Mouse (Mus musculus) cerebellum, adult 2 months (tissue): ENCODE results near the gene Bach2. TPM values are rescaled to one million over a fixed set of nuclear protein-coding genes. Genes with fewer than 3 reads are reported as not detected.

ENCODE experiments used
- DNase-seq, 2 experiments: peaks; one replicate each; pipeline ENCODE4 v3.0.0; 2021
- H3K27ac ChIP-seq: fragments of 200-500 bp; 2 replicates; pipeline ENCODE4 v1.5.1; 2012; ENCODE audit warnings: low read length, control low read depth, inconsistent platforms; ENCODE audit not compliant: insufficient read depth
- H3K27me3 ChIP-seq: fragments of 200-500 bp; 2 replicates; pipeline ENCODE4 v1.6.1; 2012; ENCODE audit warnings: inconsistent platforms, mild to moderate bottlenecking, low read length, moderate library complexity; ENCODE audit not compliant: control insufficient read depth, insufficient read depth
- H3K4me1 ChIP-seq: fragments of 200-500 bp; 2 replicates; pipeline ENCODE4 v1.6.1; 2011; ENCODE audit warnings: low read length; ENCODE audit not compliant: control insufficient read depth, insufficient read depth
- H3K4me3 ChIP-seq: fragments of 200-500 bp; replicated peaks from 2 replicates; pipeline ENCODE3; 2011; ENCODE audit warnings: mild to moderate bottlenecking, low read depth, low read length, control low read depth; ENCODE audit not compliant: insufficient read depth
- CTCF ChIP-seq: fragments of 200-500 bp; IDR thresholded peaks from 2 replicates; pipeline ENCODE4 v1.5.1; 2011; ENCODE audit warnings: low read depth, mild to moderate bottlenecking, control low read depth, low read length, moderate library complexity, borderline replicate concordance; ENCODE audit not compliant: insufficient read depth
- POLR2A ChIP-seq: fragments of 200-500 bp; IDR thresholded peaks from 2 replicates; pipeline ENCODE4 v1.6.1; 2011; ENCODE audit warnings: low read length, control low read depth, borderline replicate concordance; ENCODE audit not compliant: insufficient read depth
- WGBS: fragments of 180-500 bp; shearing (Covaris S2); methylation state at CpG from one replicate; pipeline ENCODE4 v1.1.7; 2018; 5-methylcytosine and 5-hydroxymethylcytosine counted together
- polyA plus RNA-seq: library from polyadenylated mRNA; depleted of rRNA; stranded (reverse); fragments of >200 nt; gene quantifications from 2 replicates; pipeline ENCODE4 v1.2.3, GENCODE M21; 2012

Bach2 gene
- polyA plus RNA-seq, 1 experiment = 4.7 TPM

GRCm38 (mm10) chr4:32479231-32479630 lies 240.6 kb downstream of the Bach2 start:
- 55% methylated on average over 3 of the region's 3 CpGs for WGBS
- DNase-seq = no peak
- Histone ChIP-seq H3K27me3 (no peaks in the 10 kb centered on the region), H3K4me3 (no peak overlapping the region), H3K27ac (no peak overlapping the region), H3K4me1 (peaks cover 5% of the 10 kb centered on the region)
- TF ChIP-seq POLR2A = no peak
- TF ChIP-seq CTCF = no peak

DNA sequence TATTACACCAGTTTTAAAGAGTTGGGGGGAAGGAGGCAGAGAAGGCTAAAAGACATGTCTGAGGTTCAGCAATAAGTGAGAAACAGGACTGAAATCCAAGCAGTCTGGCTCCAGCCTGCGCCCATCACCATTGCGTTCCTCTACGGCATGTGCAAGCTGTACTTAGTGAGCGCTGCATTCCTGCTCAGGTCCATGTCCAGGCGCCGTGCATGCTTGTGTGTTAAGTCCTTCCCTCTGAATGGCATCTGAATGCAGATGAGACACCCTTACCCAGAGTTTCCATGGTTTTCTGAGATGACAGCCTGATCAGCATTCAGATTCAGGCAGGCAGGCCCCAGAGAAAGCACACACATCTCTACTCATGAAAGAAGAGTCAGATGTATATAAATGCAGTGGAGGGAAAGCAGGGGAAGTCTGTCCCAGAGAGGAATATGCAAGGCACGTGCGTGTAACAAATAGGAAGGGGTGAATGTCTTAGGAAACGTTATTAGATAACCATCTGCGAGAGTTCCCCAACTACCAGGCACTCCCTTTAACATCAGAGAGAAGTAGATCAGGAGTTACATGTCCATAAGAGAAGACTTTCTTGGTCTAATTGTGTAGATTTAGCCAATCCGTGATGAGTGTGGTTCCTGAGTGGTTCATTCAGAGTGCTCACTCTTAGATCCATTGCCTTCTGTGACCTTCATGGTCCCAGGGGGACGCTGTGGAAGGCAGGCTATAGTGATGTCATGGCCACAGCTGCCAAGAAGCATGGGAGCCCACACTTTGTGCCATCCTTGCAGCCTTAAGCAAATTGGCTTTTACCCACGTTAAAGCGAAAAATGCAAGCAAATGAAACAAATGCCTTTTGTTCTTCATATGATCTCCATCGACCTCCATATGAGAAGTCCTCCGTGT lies 241.4 kb downstream of the Bach2 start:
- 84% methylated on average over 16 of the region's 16 CpGs for WGBS
- peaks cover 5% of the 10 kb centered on the region for H3K4me1 ChIP-seq
- no peaks in the 10 kb centered on the region for H3K27me3 ChIP-seq
- no peak for DNase-seq
- TF ChIP-seq CTCF (no peak), POLR2A (no peak)
- H3K27ac ChIP-seq = no peak overlapping the region
- H3K4me3 ChIP-seq = no peak overlapping the region

DNA sequence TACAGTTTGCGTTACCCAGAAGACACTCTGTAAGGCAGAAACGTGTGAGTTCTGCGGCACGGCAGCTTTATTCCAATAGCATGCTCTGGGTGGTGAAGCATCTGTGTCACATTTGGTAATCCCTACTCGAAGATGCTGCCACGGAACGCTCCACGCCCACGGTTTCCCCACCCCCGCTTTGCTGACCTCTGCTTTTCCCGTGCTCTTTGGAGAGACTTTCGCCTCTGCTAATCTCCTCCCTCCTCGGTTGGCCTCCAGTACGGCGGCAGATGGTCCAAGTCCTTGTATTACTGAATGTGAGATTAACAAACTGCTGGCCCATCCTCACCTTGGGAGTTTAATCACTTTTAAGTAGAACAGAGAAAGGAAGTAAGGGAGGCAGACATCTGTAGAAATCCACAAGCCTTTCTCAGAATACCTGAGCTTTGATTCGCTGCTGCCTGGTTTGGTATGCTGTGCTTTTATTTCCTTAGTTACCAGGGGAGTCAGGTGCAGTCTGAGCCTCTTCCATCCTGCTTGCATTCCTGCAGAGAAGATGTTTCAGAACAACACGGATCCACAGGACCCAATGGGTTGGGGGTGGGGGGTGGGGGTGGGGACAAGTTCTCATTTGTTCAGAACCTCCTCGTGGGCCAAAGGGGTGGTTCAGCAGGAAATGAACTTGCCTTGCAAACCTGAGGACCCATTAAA lies 242.9 kb downstream of the Bach2 start:
- DNase-seq = peak; percentile 54 to 66
- TF ChIP-seq CTCF = no peak
- TF ChIP-seq POLR2A = no peak
- WGBS = 16% methylated on average over 18 of the region's 18 CpGs
- peaks cover 5% of the 10 kb centered on the region for H3K4me1 ChIP-seq
- no peaks in the 10 kb centered on the region for H3K27me3 ChIP-seq
- no peak overlapping the region for H3K4me3 ChIP-seq
- H3K27ac ChIP-seq = no peak overlapping the region

DNA sequence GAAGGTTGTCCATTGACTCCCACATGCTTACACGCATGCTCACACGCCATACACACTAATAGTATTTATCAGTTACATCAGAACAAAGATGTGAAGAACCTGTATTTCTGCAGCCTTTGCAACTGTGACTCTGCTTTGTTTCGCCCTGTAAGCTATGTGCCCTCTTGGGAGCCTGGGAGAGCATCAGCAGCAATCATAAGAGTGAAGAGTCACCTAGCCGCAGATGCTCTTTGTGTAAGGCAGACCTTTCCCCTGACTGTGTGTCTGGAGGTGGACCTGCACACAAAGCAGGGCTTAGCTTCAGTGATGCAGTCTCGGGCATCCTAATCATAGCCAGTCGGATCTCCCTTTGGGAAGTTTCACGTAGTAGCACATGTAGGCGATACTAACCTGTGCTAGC lies 243.5 kb downstream of the Bach2 start:
- WGBS = 95% methylated on average over 8 of the region's 8 CpGs

DNA sequence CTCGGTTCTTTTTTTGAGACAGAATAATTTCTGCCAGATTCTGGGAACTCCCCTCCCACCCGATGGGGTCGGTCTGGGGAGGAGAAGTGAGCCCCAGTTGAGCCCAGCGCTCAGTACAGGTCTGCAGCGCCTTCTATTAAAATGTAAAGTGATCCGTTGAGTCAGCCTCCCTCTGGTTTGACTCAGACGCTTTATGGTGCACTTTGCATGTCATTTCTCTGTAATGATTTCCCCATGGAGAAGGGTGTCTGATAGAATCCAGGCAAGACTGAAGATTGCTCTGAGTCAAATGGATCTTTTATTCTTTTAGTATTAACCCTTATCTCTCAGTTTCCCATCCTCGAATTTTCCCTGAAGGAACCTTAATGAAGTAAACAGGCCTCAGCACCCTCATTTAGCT lies 244.3 kb downstream of the Bach2 start:
- TF ChIP-seq POLR2A = no peak
- no peak for TF ChIP-seq CTCF
- DNase-seq = no peak
- no peak overlapping the region for H3K4me3 ChIP-seq
- WGBS = 80% methylated on average over 8 of the region's 8 CpGs
- peaks cover 11% of the 10 kb centered on the region for H3K4me1 ChIP-seq
- H3K27ac ChIP-seq = no peak overlapping the region
- H3K27me3 ChIP-seq = no peaks in the 10 kb centered on the region

More for the DNA sequence above, 243.5 kb downstream of the Bach2 start:
- Histone ChIP-seq H3K27ac (no peak overlapping the region), H3K4me1 (peaks cover 11% of the 10 kb centered on the region), H3K27me3 (no peaks in the 10 kb centered on the region), H3K4me3 (no peak overlapping the region)
- no peak for DNase-seq
- TF ChIP-seq POLR2A (no peak), CTCF (no peak)

DNA sequence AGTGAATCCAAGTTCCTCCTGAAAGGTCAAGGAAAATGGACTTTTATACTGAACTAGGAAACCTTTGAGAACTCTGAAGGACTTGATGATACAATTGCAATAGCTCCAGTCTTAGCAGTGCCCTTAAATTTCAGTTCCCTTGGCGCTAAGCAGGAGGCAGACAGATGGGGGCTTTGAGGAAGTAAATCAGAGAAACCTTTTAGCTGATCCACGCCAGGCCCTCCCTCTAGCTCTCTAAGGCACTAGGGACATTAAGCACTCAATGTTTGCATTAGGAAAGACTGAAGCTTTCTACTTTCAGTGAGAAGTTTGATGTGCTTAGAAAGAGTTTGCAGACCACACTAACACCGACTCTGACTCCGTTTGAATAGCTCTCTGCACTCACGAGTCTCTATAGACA lies 247.2 kb downstream of the Bach2 start:
- no peak for TF ChIP-seq CTCF
- TF ChIP-seq POLR2A = no peak
- DNase-seq = no peak
- 88% methylated on average over 5 of the region's 5 CpGs for WGBS
- Histone ChIP-seq H3K27me3 (no peaks in the 10 kb centered on the region), H3K4me3 (no peak overlapping the region), H3K27ac (no peak overlapping the region), H3K4me1 (peaks cover 11% of the 10 kb centered on the region)

DNA sequence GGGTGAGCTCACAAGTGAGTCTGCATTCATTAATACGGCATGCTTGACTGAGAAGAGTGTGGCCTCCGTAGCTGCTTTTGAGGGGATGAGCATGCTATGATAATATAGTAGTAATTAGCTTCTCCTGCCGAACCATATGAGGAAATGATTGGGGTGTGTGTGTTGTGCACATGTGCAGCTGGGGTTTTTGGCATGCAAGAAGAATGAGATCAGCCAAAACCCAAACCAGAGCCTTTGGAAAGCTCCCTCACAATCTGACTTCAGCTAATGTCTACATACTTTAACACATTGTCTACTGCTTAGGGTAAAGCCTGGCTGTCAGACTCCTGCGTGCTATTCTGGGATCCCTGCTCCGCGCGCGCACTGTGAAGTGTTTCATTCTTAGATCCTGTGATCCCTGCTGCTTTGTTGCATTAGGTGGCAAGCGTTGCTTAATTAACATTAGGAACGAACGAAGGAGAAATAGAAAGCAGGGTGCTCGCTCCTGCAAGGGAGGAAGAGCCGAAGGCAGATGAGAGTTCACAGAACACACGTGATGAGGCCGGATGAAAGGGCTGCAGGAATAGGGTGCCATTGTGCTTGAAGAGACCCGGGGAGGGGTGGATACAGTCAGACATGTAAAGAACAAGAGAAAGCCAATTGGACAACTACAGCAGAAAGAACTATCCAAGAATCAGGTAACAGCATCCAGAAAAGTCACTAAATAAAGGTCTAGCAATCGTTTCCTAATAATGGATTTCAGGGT lies 248.2 kb downstream of the Bach2 start:
- no peak for TF ChIP-seq CTCF
- TF ChIP-seq POLR2A = no peak
- Histone ChIP-seq H3K4me3 (no peak overlapping the region), H3K27ac (no peak overlapping the region), H3K4me1 (peaks cover 11% of the 10 kb centered on the region), H3K27me3 (no peaks in the 10 kb centered on the region)
- 35% methylated on average over 17 of the region's 17 CpGs for WGBS
- DNase-seq = peak in 1 of 2 experiments; percentile 18
